Mouse (Mus musculus): Measurements from ENCODE around the gene Tmtc1.

- TF ChIP-seq CTCF (IDR thresholded peaks at IDR 0.05): no peak
- TF ChIP-seq EP300 (IDR thresholded peaks at IDR 0.05): no peak
These were observed 112.3 kb downstream of the Tmtc1 start for GRCm38 (mm10) chr6:148331916-148332315.

Measured in lung, postnatal 0 days (tissue).